Mouse (Mus musculus): ENCODE measurements around the gene Rlbp1. TPM values are rescaled to one million over a fixed set of nuclear protein-coding genes. Genes with fewer than 3 reads are reported as not detected.

The Rlbp1 gene
- polyA plus RNA-seq, 1 experiment = 42.4 TPM

GRCm38 (mm10) chr7:79376516-79377275, 10.2 kb downstream of the Rlbp1 start:
- no peak for DNase-seq (ENCODE audit: extremely low spot score in 1 of 2, low spot score in 1 of 2)

GRCm38 (mm10) chr7:79375594-79375993, 11.3 kb downstream of the Rlbp1 start:
- DNase-seq (ENCODE audit: extremely low spot score in 1 of 2, low spot score in 1 of 2) = no peak

GRCm38 (mm10) chr7:79374017-79374416, 12.8 kb downstream of the Rlbp1 start:
- DNase-seq (ENCODE audit: extremely low spot score in 1 of 2, low spot score in 1 of 2) = no peak

GRCm38 (mm10) chr7:79371321-79371879, 15.4 kb downstream of the Rlbp1 start:
- DNase-seq (ENCODE audit: extremely low spot score in 1 of 2, low spot score in 1 of 2) = peak in 1 of 2 experiments; percentile 84

GRCm38 (mm10) chr7:79369416-79369815, 17.4 kb downstream of the Rlbp1 start:
- no peak for DNase-seq (ENCODE audit: extremely low spot score in 1 of 2, low spot score in 1 of 2)

GRCm38 (mm10) chr7:79368664-79369063, 18.2 kb downstream of the Rlbp1 start:
- DNase-seq (ENCODE audit: extremely low spot score in 1 of 2, low spot score in 1 of 2) = no peak

- DNase-seq (ENCODE audit: extremely low spot score in 1 of 2, low spot score in 1 of 2) = peak; percentile 58 to 64
These were observed 23.3 kb downstream of the Rlbp1 start for GRCm38 (mm10) chr7:79363370-79364043.

- no peak for DNase-seq (ENCODE audit: extremely low spot score in 1 of 2, low spot score in 1 of 2)
These were observed 24.0 kb downstream of the Rlbp1 start for GRCm38 (mm10) chr7:79362830-79363229.

- DNase-seq (ENCODE audit: extremely low spot score in 1 of 2, low spot score in 1 of 2) = peak; percentile 49 to 57
These were observed 24.6 kb downstream of the Rlbp1 start for GRCm38 (mm10) chr7:79362208-79362607.

GRCm38 (mm10) chr7:79360056-79360455, 26.8 kb downstream of the Rlbp1 start:
- peak in 1 of 2 experiments; percentile 57 for DNase-seq (ENCODE audit: extremely low spot score in 1 of 2, low spot score in 1 of 2)

- no peak for DNase-seq (ENCODE audit: extremely low spot score in 1 of 2, low spot score in 1 of 2)
These were observed 27.7 kb downstream of the Rlbp1 start for GRCm38 (mm10) chr7:79359183-79359435.

GRCm38 (mm10) chr7:79358350-79359182, 28.3 kb downstream of the Rlbp1 start:
- DNase-seq (ENCODE audit: extremely low spot score in 1 of 2, low spot score in 1 of 2) = peak; percentile 91 to 94

- DNase-seq (ENCODE audit: extremely low spot score in 1 of 2, low spot score in 1 of 2) = peak; percentile 87 to 96
These were observed 37.0 kb downstream of the Rlbp1 start for GRCm38 (mm10) chr7:79349738-79350386.

- DNase-seq (ENCODE audit: extremely low spot score in 1 of 2, low spot score in 1 of 2) = no peak
These were observed 38.0 kb downstream of the Rlbp1 start for GRCm38 (mm10) chr7:79348816-79349215.

- DNase-seq (ENCODE audit: extremely low spot score in 1 of 2, low spot score in 1 of 2) = peak in 1 of 2 experiments; percentile 55
These were observed 39.6 kb downstream of the Rlbp1 start for GRCm38 (mm10) chr7:79347108-79347813.

GRCm38 (mm10) chr7:79346555-79347075, 40.2 kb downstream of the Rlbp1 start:
- no peak for DNase-seq (ENCODE audit: extremely low spot score in 1 of 2, low spot score in 1 of 2)

- peak in 1 of 2 experiments; percentile 84 for DNase-seq (ENCODE audit: extremely low spot score in 1 of 2, low spot score in 1 of 2)
These were observed 40.9 kb downstream of the Rlbp1 start for GRCm38 (mm10) chr7:79345902-79346301.

- peak in 1 of 2 experiments; percentile 60 for DNase-seq (ENCODE audit: extremely low spot score in 1 of 2, low spot score in 1 of 2)
These were observed 50.4 kb downstream of the Rlbp1 start for GRCm38 (mm10) chr7:79336362-79336910.

- no peak for DNase-seq (ENCODE audit: extremely low spot score in 1 of 2, low spot score in 1 of 2)
These were observed 53.4 kb downstream of the Rlbp1 start for GRCm38 (mm10) chr7:79333419-79333818.
